Mouse (Mus musculus) myocyte (in vitro differentiated cells): ENCODE measurements around the gene Mtfp1.

Experiments used
- CEBPB ChIP-seq: IDR thresholded peaks from 2 replicates; pipeline ENCODE4 v1.6.1; 2011; ENCODE audit warnings: mild to moderate bottlenecking, moderate library complexity; ENCODE audit not compliant: poor library complexity, insufficient read depth, severe bottlenecking
- E2F4 ChIP-seq: IDR thresholded peaks from one replicate; pipeline ENCODE4 v1.6.1; 2011; ENCODE audit warnings: mild to moderate bottlenecking, control low read depth, moderate library complexity; ENCODE audit not compliant: insufficient read depth
- MAX ChIP-seq: IDR thresholded peaks from one replicate; pipeline ENCODE4 v1.6.1; 2011; ENCODE audit warnings: low read depth, mild to moderate bottlenecking, control low read depth
- MYOD1 ChIP-seq, 3 experiments: IDR thresholded peaks; one replicate each; pipeline ENCODE4 v1.6.1; 2011; ENCODE audit warnings: control low read depth in 2 of 3, low read depth in 2 of 3, mild to moderate bottlenecking in 2 of 3, moderate library complexity in 1 of 3; ENCODE audit not compliant: insufficient read length in 2 of 3, control insufficient read depth in 1 of 3
- MYOG ChIP-seq, 3 experiments: IDR thresholded peaks; one replicate each; pipeline ENCODE4 v1.6.1; 2011; ENCODE audit warnings: control low read depth in 2 of 3, low read depth in 2 of 3, mild to moderate bottlenecking in 2 of 3; ENCODE audit not compliant: insufficient read length in 2 of 3, control insufficient read depth in 1 of 3, insufficient read depth in 1 of 3
- POLR2A ChIP-seq: IDR thresholded peaks from one replicate; pipeline ENCODE4 v1.6.1; 2011; ENCODE audit warnings: low read depth, mild to moderate bottlenecking, control low read depth, moderate library complexity; ENCODE audit not compliant: insufficient read length
- POLR2AphosphoS2 ChIP-seq: IDR thresholded peaks from one replicate; pipeline ENCODE4 v1.6.1; 2011; ENCODE audit warnings: low read depth, control low read depth; ENCODE audit not compliant: insufficient read length
- REST ChIP-seq: IDR thresholded peaks from one replicate; pipeline ENCODE4 v1.6.1; 2011; ENCODE audit warnings: mild to moderate bottlenecking, control low read depth, moderate library complexity; ENCODE audit not compliant: insufficient read depth, insufficient read length
- TCF12 ChIP-seq: IDR thresholded peaks from one replicate; pipeline ENCODE4 v1.6.1; 2011; ENCODE audit warnings: mild to moderate bottlenecking, control low read depth; ENCODE audit not compliant: poor library complexity, insufficient read depth, severe bottlenecking
- TCF3 ChIP-seq: IDR thresholded peaks from one replicate; pipeline ENCODE4 v1.6.1; 2011; ENCODE audit warnings: low read depth, control low read depth; ENCODE audit not compliant: insufficient read length
- USF1 ChIP-seq: IDR thresholded peaks from one replicate; pipeline ENCODE4 v1.6.1; 2011; ENCODE audit warnings: low read depth, mild to moderate bottlenecking, control low read depth, moderate library complexity

GRCm38 (mm10) chr11:4087267-4087666, 8.0 kb downstream of the Mtfp1 start:
- TF ChIP-seq POLR2A: no peak
- no peak for TF ChIP-seq TCF12
- no peak for TF ChIP-seq REST
- no peak for TF ChIP-seq E2F4
- no peak for TF ChIP-seq MAX
- TF ChIP-seq MYOG (IDR thresholded peaks at IDR 0.05; ENCODE audit: control insufficient read depth in 1 of 3, insufficient read depth in 1 of 3, insufficient read length in 2 of 3, low read depth in 2 of 3): peak in 1 of 3 experiments; percentile 52
- no peak for TF ChIP-seq USF1
- peak in 1 of 3 experiments; percentile 11 for TF ChIP-seq MYOD1 (IDR thresholded peaks at IDR 0.05; ENCODE audit: control insufficient read depth in 1 of 3, insufficient read length in 2 of 3, low read depth in 2 of 3)
- TF ChIP-seq POLR2AphosphoS2: no peak
- no peak for TF ChIP-seq TCF3
- no peak for TF ChIP-seq CEBPB
